Mouse (Mus musculus): ENCODE measurements around the gene Gm49321. TPM values are rescaled to one million over a fixed set of nuclear protein-coding genes. Genes with fewer than 3 reads are reported as not detected.

Gm49321 gene
- total RNA-seq, 2 experiments from 2014 or later: 5.6 to 8.4 TPM

GRCm38 (mm10) chr12:73998128-73998456 is 60.6 kb downstream of the Gm49321 start:
- intact Hi-C loops (cut with DNase I): no loop called here

GRCm38 (mm10) chr12:74002449-74002848 is 65.0 kb downstream of the Gm49321 start:
- no peak for DNase-seq
- intact Hi-C loops (cut with DNase I): no loop called here

More at GRCm38 (mm10) chr12:73998128-73998456, 60.6 kb downstream of the Gm49321 start:
- no peak for DNase-seq

DNA sequence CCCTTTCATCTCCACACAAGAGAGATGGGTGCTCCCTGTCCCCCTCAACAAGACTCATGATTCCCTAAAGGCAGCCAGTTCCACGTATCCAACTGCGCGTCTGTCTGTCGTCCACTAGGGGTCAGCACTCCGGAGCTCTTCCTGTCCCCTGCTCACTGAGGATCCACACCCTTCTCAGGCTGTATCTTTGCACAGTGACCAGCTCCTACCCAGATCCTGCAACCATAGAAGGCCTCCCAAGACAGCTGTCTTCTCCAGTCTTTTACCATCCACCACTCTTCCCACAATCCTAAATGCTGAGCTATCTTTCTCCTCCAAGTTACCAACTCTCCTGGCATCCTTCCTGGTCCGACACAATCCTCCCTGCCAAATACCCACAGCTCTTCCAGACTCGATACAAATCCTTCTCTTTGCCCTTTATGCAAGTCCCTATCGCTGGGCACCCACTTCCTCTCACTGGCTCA is 72.0 kb downstream of the Gm49321 start:
- DNase-seq: peak; percentile 36 to 53

DNA sequence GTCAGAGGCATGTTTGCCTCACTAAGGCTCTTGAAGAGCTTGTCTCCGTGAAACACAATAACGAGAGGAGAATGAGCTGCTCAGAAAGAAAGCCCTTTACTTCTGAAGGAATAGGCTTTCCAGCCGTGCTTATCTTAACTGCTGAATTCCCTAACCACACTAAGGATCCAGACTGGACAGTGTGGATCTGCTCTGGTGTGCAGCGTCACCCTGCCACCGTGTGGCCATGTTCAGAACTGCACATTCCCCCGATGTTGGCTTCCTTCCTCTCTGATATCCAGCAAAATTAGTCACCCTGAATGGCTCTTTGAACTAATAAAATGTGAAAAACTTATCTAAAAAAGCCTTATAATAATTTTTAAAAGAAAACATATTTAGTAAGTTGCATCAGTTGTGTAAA is 76.3 kb downstream of the Gm49321 start:
- DNase-seq: peak; percentile 88 to 93
- intact Hi-C loops (cut with DNase I): loop anchor here (1.0 to 2.0 kb wide), 2 partner anchors 308 to 449 kb away; no protein-coding TSS in a partner anchor

More for the DNA sequence above, 72.0 kb downstream of the Gm49321 start:
- intact Hi-C loops (cut with DNase I): loop anchor here (2.0 kb wide), 1 partner anchor 283 kb away; no protein-coding TSS in a partner anchor

GRCm38 (mm10) chr12:74014739-74015270 is 77.4 kb downstream of the Gm49321 start:
- peak; percentile 43 to 57 for DNase-seq
- intact Hi-C loops (cut with DNase I): loop anchor here (2.0 kb wide), 1 partner anchor 450 kb away; no protein-coding TSS in a partner anchor

GRCm38 (mm10) chr12:74015491-74015890 is 78.0 kb downstream of the Gm49321 start:
- no peak for DNase-seq

More at GRCm38 (mm10) chr12:74015491-74015890, 78.0 kb downstream of the Gm49321 start:
- intact Hi-C loops (cut with DNase I): loop anchor here (2.0 kb wide), 1 partner anchor 451 kb away; no protein-coding TSS in a partner anchor

Other genes starting within 250 kb of the Gm49321 start
- gene Hif1a, start 36.3 kb upstream of the Gm49321 start, total RNA-seq (2021): 100 to 1,000 TPM in 1 of 2 experiments, 10 to 100 TPM in 1; 95.2 to 111 TPM
- 10 to 100 TPM in 1 of 2 experiments, 1 to 10 TPM in 1; 6.6 to 12.1 TPM for gene Snapc1, start 26.8 kb downstream of the Gm49321 start, total RNA-seq (2021)
- gene Syt16, start 60.0 kb downstream of the Gm49321 start, total RNA-seq (2021): not detected

Data from heart, postnatal 10 days (tissue).